Comparison of ENCODE assay signal across 37 mouse cellular contexts in genomic region chr4:148691185-148691584, GRCm38 (mm10). TPM values are rescaled to one million over a fixed set of nuclear protein-coding genes. Genes with fewer than 3 reads are reported as not detected.
"Had no signal": no experiment of that assay in that cellular context is flagged by ENCODE, and none has a peak within 500 bp of the region (broad histone marks: within the 10 kb centered on the region; RNA-seq: fewer than 3 reads in every experiment).

No protein-coding gene starts in this region.

- H3K4me2 ChIP-seq: limb, embryonic 12.5 days; limb, embryonic 13.5 days; limb, embryonic 15.5 days; liver, embryonic 11.5 days; liver, embryonic 12.5 days; liver, embryonic 13.5 days; liver, embryonic 15.5 days; lung, embryonic 14.5 days; lung, embryonic 15.5 days; midbrain, embryonic 11.5 days; midbrain, embryonic 12.5 days; midbrain, embryonic 13.5 days; midbrain, embryonic 15.5 days had no signal

- H3K4me1 ChIP-seq: midbrain, embryonic 15.5 days had no signal

- H3K27me3 ChIP-seq: lung, embryonic 15.5 days; midbrain, embryonic 15.5 days had no signal

- H3K36me3 ChIP-seq: limb, embryonic 10.5 days; limb, embryonic 12.5 days; limb, embryonic 13.5 days; limb, embryonic 15.5 days; liver, embryonic 12.5 days; liver, embryonic 13.5 days; liver, embryonic 15.5 days; lung, embryonic 15.5 days; midbrain, embryonic 10.5 days; midbrain, embryonic 12.5 days; midbrain, embryonic 13.5 days; midbrain, embryonic 15.5 days had no signal

- H3K4me3 ChIP-seq: left cerebral cortex, adult 2 months; limb, embryonic 10.5 days; limb, embryonic 12.5 days; limb, embryonic 13.5 days; limb, embryonic 15.5 days; liver, embryonic 12.5 days; liver, embryonic 13.5 days; liver, embryonic 15.5 days; lung, embryonic 15.5 days; megakaryocyte, embryonic 14.5 days; midbrain, embryonic 10.5 days; midbrain, embryonic 12.5 days; midbrain, embryonic 13.5 days; midbrain, embryonic 15.5 days; myocyte had no signal

- DNase-seq: left cerebral cortex, postnatal 4 days; liver; liver, embryonic 13.5 days; liver, postnatal 0 days; lung, adult 18-20 months; lung, adult 2 months; lung, embryonic 14.5 days; lung, postnatal 10 days; lung, postnatal 14 days; lung, postnatal 36 days; lung, postnatal 4 days; midbrain, embryonic 14.5 days had no signal

- H3K9ac ChIP-seq: limb, embryonic 12.5 days; limb, embryonic 13.5 days; limb, embryonic 15.5 days; liver, embryonic 12.5 days; liver, embryonic 13.5 days; liver, embryonic 14.5 days; liver, embryonic 15.5 days; liver, postnatal 0 days; lung, embryonic 14.5 days; lung, embryonic 15.5 days; midbrain, embryonic 12.5 days; midbrain, embryonic 13.5 days; midbrain, embryonic 15.5 days had no signal

- ATAC-seq: liver, embryonic 12.5 days; liver, postnatal 0 days; lung, postnatal 0 days; midbrain, embryonic 13.5 days; midbrain, embryonic 15.5 days; midbrain, embryonic 16.5 days had no signal

- H3K9me3 ChIP-seq: limb, embryonic 12.5 days; limb, embryonic 13.5 days; limb, embryonic 15.5 days; liver, embryonic 12.5 days; liver, embryonic 13.5 days; liver, embryonic 15.5 days; lung, embryonic 15.5 days; megakaryocyte, embryonic 14.5 days; midbrain, embryonic 10.5 days; midbrain, embryonic 12.5 days; midbrain, embryonic 13.5 days; midbrain, embryonic 15.5 days had no signal

- H3K27ac ChIP-seq: left cerebral cortex, adult 2 months; limb, embryonic 10.5 days; limb, embryonic 12.5 days; limb, embryonic 13.5 days; limb, embryonic 15.5 days; liver, embryonic 12.5 days; liver, embryonic 13.5 days; liver, embryonic 14.5 days; liver, embryonic 15.5 days; lung, embryonic 15.5 days; macrophage; midbrain, embryonic 10.5 days; midbrain, embryonic 12.5 days; midbrain, embryonic 13.5 days; midbrain, embryonic 15.5 days had no signal

RNA-seq across cellular contexts. Expression of gene Gm572, which starts 48.1 kb away (rescaled TPM):
- polyA plus RNA-seq: limb, embryonic 10.5 days; limb, embryonic 11.5 days; limb, embryonic 12.5 days; limb, embryonic 13.5 days; limb, embryonic 15.5 days; liver, adult 2 months; liver, embryonic 11.5 days; liver, embryonic 12.5 days; liver, embryonic 13.5 days; liver, embryonic 14.5 days; liver, embryonic 15.5 days; liver, embryonic 16.5 days; liver, postnatal 0 days; lung, embryonic 14.5 days; lung, embryonic 15.5 days; lung, embryonic 16.5 days; lung, postnatal 0 days; macrophage; midbrain, embryonic 11.5 days; midbrain, embryonic 12.5 days; midbrain, embryonic 13.5 days; midbrain, embryonic 14.5 days; midbrain, embryonic 15.5 days; midbrain, embryonic 16.5 days; midbrain, postnatal 0 days had no signal
